Mouse (Mus musculus) heart, postnatal 10 days (tissue): ENCODE measurements at regions not wholly inside any gene's neighbourhood (a gene's known extent, or its start where the extent isn't known, plus 50 kb on each side); places are given as distances from the start of the nearest gene placed in this dataset.
A peak's percentile ranks its signal among the peaks of the same experiment; 100 is the strongest.

Experiments used
- DNase-seq, 2 experiments: peaks; one replicate each; pipeline ENCODE4 v3.0.0; 2021
- intact Hi-C: fragments of 180-260 bp; cut with DNase I; formaldehyde crosslinking; loops from one replicate; pipeline ENCODE4 v1.15.1; 2025

DNA sequence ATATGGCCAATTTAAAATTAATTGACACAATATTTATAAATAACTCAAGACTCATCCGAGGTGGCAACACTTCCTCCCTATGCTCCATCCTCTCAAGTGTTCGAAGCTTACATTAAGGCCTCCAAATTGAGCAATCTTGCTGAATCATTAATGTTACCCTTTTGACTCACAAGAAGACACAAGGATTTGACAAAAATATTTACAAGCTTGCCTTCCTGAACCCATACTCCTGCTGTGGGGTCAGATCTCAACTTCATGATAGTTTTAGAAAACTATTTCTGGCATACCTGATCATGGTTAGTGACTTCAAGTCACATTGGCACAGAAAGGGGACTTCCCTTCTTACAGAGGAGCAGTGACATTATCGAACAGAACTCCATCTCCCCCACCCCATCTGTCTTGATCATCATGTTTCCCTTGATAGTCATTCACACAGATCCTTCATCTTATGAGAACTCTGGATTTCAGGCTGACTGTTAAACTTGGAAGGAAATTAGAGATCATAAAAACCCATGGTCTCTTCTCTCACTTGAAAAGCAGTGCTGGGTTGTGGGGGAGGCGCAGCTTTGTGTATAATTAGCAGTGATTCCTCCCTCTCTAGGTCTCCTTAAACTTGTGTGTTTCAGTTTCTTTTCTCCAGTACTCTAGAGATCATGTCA is 311.7 kb upstream of the Actbl2 start:
- DNase-seq, result no peak
- intact Hi-C loops, result no loop called here

DNA sequence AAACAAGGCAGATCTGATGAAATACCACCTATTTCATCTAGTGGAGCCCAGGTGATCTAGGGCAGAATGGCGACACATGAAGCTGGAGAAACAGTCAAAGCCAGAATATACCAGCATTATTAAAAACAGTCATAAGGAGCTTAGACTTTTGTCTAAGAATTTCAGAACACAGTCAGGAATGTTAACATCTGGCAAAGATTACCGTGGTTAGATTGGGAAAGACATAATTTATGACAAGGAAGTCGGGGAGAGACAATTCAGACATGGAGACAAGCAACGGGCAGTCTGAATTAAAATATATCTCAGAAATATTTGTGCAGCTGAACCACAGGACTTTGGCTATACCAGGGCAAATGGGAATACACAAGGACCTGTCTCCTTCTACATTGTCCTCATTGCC is 310.8 kb upstream of the Actbl2 start:
- no peak for DNase-seq

DNA sequence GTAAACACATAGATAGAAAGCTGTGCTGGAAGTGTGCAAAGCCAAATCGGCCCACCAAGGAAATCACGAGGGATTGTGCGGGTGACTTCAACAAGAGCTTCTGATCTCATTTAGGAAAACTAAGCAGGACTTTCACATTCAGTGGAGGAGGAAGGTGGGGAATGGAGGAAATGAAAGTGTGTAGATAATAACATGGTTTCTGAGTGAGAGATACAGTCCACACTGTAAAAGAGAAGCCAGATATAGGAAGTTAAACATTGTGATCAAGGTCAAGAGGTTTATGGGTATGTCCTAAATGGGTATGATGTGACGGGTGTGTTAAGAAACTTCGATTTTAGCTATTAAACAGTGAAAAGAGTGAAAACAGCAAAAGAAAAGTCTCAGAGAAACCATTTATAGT is 310.1 kb upstream of the Actbl2 start:
- no peak for DNase-seq
- intact Hi-C loops, result no loop called here

More for the DNA sequence above, 310.8 kb upstream of the Actbl2 start:
- intact Hi-C loops, result no loop called here

DNA sequence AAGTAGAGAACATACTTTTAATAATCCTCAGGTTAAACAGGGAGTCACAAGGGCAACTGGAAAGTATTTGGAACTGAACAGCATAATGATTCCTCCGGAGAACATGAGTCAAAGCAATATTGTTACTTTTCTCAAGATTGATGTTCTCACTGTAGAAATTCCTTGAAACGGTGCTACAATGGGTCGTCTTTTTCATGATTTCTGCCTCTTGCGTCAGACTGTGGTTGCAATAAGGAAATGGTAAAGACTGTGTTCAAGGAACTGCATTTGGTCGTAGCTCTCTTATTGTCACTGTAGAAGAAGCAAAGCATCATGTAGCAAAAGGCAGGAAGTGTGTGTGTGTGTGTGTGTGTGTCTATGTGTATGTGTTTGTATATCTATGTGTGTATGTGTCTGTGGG is 294.6 kb upstream of the Actbl2 start:
- DNase-seq, result no peak
- intact Hi-C loops, result no loop called here

DNA sequence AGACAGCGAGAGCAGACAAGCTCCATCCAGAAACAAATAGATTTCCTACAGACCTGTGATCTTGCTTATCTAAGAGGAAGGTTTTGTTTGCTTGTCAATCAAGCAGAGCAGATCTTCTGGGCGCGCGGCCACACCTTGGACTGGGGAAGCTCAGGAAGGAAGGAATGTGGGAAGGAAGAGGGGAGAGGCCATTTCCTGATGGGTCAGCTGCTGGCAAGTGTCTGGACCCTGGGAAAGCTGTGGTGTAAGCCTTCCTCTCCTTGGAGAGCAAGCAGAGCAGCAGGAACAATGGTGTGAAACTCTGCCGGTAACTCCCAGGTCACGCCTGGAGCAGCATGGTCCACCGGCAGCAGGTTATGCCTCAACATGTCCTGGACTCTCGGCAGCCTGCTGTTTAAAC is 287.7 kb upstream of the Actbl2 start:
- intact Hi-C loops, result loop anchor here (2.0 to 5.0 kb wide), 5 partner anchors 60 to 430 kb away; no protein-coding TSS in a partner anchor
- peak; percentile 52 to 54 for DNase-seq

DNA sequence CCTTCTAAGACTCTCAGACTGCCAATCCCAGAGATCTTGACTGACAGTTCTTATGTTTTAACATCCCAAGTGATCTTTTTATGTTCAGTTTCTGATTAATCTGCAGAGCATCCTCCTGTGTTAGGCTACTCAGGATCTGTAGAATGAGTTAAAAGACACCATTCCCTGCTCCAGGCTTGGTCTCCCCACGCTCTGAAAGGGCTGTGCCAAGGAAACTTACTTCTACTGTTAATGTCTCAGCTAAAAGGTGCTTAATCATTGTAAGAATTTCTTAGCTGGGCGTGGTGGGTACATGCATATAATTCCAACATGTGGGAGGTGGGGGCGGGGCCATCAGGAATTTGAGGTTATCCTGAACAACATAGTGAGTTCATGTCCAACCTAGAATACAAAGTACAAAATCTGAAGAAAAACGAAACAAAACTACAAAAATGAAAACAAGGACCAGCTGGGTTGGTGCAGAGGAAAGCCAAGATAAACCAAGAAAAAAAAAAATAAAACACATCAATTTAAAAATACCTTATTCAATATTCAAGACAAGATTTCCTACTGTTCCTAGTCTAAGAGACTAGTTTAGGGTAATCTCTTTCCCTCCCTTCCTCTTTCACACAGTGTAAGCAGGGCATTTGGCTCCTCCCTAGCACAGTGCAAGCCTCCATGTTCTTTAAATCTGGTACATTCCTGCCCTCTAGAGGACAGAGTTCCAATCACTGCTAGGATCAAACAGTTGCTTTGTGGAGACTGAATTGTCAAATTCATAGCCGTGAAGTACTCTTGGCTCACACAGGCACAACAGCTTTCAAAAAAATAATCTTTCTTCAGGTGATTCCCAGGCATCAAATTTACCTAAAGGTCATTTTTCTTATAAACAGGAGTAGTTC is 286.9 kb upstream of the Actbl2 start:
- intact Hi-C loops, result loop anchor here (1.0 to 5.0 kb wide), 8 partner anchors 61 to 574 kb away; no protein-coding TSS in a partner anchor

DNA sequence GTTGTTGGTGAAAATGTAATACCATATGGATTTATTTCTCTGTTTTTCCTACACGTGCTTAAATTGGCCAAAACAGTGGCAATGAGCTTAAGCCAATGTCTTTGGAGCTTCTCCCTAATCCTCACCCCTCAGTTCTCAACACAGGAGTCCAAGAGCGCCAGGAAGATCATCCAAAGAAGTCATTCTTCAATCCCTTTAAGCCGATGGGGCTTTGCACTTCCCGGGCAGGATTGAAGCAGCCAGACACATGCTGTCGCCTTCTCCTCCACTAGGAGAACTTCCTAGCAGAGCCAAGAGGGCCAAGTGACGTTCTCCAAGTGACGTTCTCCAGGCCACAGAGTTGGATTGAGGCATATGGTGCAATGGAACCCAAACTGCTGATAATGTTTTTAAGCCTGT is 286.3 kb upstream of the Actbl2 start:
- intact Hi-C loops, result loop anchor here (1.0 to 5.0 kb wide), 7 partner anchors 76 to 574 kb away; no protein-coding TSS in a partner anchor
- DNase-seq, result peak; percentile 53 to 60

More for the DNA sequence above, 286.9 kb upstream of the Actbl2 start:
- DNase-seq, result peak; percentile 85 to 87

DNA sequence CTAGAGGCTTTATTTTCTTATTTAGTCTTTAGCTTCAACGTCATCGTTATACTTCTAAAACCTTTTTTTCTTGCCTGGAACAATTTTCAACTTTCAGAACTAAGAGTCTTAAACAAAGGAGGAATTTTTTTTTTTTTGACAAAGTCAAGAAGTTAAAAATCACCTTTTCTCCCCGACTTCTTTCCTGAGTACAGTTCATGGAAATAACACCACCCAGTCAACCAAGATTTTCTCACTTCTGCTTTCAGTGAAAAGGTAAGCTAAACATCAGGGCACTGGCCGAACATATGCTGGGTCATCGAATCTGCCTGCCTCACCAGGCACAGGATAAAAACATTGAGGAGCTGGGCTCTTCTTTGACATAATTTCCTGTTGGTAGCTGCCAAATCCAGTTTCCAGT is 277.4 kb upstream of the Actbl2 start:
- no peak for DNase-seq
- intact Hi-C loops, result no loop called here

DNA sequence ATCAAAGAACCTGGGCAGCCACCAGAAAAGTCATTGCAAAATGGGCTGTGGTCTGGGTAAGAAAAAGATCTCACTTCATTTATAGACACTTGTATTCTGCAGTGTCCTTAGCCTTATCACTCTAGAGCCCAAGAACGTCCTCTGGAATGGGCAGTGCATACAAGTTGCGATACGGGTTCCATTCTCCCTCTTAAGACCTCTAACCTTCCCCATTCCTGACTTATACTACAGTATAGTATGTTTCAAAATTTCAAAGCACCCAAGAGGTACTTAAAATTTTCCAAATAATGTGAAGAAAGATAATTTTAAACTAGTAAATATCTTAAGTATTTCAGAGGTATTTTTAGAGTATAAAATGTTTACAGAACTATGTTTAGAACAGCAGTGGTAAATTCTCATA is 276.8 kb upstream of the Actbl2 start:
- no peak for DNase-seq
- intact Hi-C loops, result no loop called here

DNA sequence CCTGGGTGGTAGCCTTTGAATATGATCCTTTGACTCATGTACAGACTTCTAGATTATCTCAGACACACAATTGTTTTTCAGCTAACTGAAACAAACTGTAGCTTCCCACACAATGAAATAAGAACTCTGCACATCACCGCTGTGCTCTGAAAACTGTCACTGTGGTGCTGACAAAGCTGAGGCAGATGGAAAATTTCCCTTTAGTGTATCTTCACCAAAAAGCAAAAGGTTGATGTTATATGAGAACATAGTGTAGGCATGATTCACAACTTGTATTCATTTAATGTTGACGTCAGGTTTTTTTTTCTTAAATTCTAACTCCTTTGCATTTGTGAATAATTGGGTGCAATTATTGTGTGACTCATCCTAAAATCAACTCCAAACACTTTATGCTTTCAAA is 264.1 kb upstream of the Actbl2 start:
- intact Hi-C loops, result no loop called here

DNA sequence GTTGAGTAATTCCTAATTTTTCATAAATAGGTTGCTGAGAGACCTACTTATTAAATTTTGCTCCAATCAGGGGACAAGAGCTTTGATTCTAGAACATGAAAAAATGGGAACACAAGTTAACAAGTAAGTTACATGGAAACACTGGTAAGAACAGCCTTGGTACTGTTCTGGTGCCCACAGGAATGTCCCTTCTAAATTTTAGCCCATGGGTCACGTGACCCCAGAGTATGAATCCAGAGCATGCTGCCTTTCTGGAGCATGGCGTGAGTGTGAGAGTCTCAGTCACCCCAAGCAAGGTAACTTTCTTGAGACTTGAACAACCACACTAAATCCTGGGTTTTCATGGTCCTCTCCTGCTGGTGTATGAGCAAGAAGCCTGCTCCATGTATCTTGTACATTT is 263.7 kb upstream of the Actbl2 start:
- intact Hi-C loops, result no loop called here
- no peak for DNase-seq

More for the DNA sequence above, 264.1 kb upstream of the Actbl2 start:
- no peak for DNase-seq

DNA sequence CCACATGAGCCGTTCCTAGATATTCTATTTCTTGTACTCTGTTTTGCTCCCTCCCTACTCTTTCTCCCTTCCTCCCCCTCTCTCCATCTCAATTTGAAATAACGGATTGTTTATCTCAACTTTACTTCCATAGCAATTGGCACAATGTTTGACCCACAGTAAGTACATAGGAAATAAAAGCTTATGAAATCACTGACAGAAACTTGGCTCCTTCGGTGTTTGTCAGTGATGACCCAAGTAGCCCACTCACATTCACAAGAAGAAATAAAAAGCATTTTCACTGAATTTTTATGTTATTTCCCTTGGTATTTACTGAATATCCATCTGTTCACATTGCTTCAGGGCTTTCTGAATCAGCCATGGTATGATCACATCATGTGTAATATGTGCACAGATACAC is 260.2 kb upstream of the Actbl2 start:
- DNase-seq, result no peak
- intact Hi-C loops, result no loop called here

DNA sequence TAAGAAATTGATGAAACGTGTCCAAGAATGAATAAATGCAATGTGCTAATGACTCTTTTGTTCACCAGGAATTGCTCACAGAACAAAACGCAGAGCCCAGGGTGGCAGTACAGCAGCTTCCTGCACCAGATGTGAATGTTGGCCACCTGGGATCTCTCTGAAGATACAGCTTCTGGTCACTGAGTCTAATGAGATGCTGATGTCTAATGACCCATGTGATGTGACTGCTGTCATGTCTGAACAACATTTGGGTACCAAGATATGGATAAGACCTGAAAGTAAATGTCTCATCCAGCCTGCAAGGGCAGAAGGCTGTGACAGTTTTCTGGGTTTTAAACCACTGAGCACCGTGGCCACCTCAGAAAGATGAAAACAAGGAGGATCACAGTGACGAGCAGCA is 252.1 kb upstream of the Actbl2 start:
- no peak for DNase-seq
- intact Hi-C loops, result no loop called here

DNA sequence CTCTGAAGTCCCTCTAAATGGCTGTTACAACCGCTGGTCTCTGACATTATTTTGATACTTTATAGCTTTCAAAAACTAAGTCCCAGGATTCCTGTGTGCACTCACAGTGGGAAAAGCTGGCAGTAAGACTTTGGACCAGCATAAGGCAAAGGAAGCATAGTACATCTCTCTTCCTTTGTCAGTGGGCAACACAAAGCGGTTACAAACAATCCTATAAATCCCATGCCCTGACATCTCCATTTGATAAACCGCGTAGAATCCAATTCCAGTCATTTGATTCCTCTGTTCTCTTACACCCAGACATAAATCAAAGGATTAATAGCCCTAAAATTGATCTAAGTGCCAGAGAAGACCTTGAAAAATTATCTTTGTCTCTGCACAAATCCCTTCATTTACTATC is 240.7 kb upstream of the Actbl2 start:
- intact Hi-C loops, result no loop called here
- no peak for DNase-seq

DNA sequence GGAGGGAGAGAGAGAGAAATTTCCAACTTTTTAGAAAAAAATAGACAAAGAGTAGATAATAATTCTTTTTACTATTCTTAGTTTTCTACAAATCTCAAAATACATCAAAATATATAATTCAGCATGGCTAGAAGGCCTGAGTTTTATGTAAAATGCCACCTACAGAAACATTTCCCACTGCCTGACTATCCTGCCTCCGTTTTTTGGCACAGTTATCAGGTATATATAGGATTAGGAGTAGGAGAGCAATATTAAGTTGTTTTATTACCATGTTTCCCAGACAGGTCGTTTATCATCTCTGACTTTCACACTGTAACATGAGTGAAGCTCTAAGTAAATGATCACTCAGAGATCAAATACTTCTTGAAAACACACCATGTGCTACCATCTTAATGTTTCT is 224.7 kb upstream of the Actbl2 start:
- intact Hi-C loops, result no loop called here
- no peak for DNase-seq

DNA sequence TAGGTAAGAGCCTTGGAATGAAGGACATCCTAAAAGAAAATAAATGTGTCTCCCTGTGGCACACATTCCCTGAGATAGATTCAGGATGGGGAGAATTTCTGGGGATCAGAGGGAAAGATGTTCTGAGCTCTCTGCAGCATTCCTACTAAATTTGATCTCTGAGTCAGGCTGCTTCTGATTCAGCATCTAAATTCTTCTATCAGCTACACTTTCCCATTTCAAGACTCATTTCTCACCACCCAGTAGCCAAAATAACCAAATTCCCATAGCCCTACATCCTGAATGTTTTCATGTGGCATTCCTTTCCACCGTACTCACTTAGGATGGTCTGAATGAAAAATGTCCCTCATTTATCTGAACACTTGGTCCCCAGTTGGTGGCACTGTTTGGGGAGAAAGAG is 223.2 kb upstream of the Actbl2 start:
- DNase-seq, result no peak
- intact Hi-C loops, result no loop called here

DNA sequence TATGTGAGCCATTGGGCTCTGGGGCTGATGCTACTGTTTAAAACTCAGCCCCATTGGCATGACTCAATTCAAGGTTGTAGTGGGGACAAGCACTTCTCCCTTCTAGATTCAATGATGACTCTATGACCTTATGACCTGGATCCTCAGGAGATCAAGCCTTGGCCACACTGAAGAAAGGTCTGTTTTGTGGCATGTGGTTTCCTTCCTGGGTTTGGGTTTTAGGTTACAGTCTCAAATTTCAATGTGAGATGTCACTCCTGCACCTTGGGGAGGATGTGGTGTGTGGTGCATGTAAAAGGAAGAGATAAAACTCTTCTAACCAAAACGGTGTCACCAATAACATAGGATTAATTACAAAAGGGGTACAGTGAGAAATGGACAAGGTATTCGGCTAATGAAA is 211.2 kb upstream of the Actbl2 start:
- intact Hi-C loops, result no loop called here
- no peak for DNase-seq

DNA sequence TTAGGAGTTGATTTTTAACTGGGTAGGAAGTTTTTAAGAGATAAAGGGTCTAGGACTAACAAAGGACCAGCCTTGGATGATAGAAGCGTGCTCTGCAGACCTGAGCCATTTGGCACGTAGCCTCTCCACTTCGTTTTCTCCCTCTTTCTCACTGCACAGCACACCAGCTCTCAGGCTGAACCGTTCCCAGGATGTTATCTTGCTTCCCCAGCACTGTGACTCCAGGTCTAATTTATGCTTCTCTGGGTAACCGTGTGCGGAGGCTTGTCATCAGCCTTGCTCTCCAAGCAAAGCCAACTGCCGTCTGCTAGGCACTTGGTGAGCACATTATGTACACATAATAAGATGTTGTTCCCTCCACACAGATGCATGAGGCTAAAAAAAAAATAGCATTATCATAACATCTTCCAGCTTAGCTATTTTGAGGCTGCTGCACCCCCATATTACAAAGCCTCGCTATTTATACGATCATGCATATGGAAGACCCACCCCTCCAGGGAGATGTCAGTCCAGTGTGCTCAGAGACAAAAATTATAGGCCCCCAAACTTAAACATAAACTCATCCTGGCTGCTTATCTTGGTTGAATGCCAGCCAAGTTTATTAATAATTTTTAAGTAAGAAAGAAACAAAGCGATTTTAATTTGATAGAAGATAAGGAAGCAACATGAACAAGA is 210.3 kb upstream of the Actbl2 start:
- DNase-seq, result peak; percentile 4 to 10
- intact Hi-C loops, result no loop called here

DNA sequence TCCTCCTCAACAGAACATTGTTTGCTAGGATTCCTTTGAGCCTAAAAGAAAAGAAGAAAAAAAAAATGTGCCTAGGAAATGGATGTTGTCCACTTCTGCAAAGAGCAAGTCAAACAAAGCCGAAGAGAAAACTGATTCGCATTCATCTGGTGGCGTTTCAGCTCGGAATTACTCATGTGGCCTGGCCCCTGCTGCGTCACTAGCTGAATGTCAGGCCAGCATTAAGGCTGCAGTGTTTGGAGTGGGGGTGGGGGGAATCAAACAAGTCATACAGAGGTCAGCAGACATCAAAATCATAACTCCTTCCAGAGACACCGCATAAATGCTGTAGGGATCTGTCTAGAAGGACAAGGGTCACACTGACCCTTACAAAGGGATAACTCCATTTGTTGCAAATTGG is 204.7 kb upstream of the Actbl2 start:
- peak; percentile 22 to 28 for DNase-seq
- intact Hi-C loops, result no loop called here

DNA sequence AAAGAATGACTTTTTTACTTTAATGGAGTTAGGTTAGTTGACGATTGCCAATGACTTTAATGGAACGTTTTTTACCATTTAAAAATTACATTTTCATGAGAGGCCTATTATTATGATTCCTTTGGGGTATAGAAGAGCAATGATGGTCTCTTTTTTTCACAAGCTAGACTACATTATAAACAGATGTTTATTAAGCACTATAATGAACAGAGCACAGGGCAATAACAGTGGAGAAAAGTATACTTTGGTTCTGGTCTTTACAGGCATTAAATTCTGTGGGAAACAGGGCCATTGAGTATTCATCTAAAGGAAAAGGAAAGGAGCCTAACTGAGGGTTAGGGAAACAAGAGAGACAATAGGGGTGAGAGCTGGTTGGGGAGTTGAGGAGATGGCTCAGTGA is 199.0 kb upstream of the Actbl2 start:
- intact Hi-C loops, result no loop called here
- DNase-seq, result no peak

DNA sequence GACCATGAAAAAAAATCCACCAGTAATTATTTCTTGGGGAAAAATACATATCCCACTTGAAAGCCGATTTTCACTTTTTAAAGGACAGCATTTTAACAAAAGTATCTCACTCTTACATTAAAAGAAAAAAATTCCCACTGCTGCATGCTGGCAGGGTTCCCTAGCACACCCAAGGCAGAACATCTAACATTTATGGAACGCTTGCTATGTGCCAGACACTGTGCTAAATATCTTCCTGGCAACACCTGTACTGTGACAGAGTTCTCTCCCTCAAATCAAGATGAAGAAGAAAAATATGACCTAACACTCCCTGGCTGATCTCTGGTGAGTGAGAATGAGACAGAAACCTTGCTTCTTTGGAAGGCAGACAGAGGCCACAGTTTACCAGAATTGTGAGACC is 167.1 kb upstream of the Actbl2 start:
- DNase-seq, result no peak
- intact Hi-C loops, result no loop called here

DNA sequence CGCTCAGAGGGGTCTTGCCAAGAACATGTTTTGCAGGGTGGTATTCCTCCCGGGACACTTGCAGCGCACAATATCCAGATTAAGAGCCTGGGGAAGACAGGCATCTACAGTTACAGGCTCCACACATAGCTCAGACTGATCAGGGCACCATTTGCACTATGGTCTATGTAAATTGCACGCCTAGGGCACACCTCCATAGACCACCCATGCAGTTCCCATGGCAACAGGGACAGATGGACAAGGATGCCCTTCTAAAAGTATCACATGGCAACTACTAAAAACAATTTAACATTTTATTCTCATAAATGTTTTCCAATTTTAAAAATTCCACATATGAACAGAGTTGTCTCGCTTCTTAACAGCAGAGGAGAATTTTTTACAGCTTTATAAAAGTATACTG is 158.7 kb upstream of the Actbl2 start:
- intact Hi-C loops, result no loop called here
- DNase-seq, result no peak
